Mouse (Mus musculus) ES-E14 (cell line): ENCODE results near the gene Tcaim.

Experiments used
- CHD2 ChIP-seq: IDR thresholded peaks from 2 replicates; pipeline ENCODE4 v1.6.1; 2014; ENCODE audit warnings: mild to moderate bottlenecking, low read depth, low read length, inconsistent platforms
- HCFC1 ChIP-seq: IDR thresholded peaks from 2 replicates; pipeline ENCODE4 v1.6.1; 2012; ENCODE audit warnings: low read length, inconsistent platforms, borderline replicate concordance; ENCODE audit not compliant: insufficient read depth
- MAFK ChIP-seq: IDR thresholded peaks from 2 replicates; pipeline ENCODE4 v1.6.1; 2014; ENCODE audit warnings: mild to moderate bottlenecking, low read depth, low read length, inconsistent platforms; ENCODE audit not compliant: insufficient read depth
- ZC3H11A ChIP-seq: IDR thresholded peaks from 2 replicates; pipeline ENCODE4 v1.6.1; 2012; ENCODE audit warnings: low read depth, mild to moderate bottlenecking, inconsistent platforms, low read length, borderline replicate concordance
- ZNF384 ChIP-seq: IDR thresholded peaks from 2 replicates; pipeline ENCODE4 v1.6.1; 2012; ENCODE audit warnings: low read depth, low read length, inconsistent platforms

DNA sequence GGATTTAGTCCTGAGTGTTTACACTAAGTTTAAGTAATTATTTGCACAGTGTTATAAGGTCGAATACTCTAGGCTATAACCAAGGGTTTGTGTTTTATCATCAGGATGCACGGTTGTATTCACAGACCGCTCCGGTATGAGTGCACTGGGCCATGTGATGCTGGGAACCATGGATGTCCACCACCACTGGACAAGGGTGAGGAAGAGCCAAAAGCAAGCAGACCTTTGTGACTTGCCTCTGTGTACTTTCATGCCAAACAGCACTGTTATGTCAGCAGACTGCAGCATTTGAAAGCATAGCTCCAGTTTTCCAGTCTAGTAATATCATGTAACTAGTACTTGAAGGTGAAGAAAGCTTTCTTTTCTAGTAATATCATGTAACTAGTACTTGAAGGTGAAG, 21.4 kb downstream of the Tcaim start:
- TF ChIP-seq ZC3H11A: no peak
- no peak for TF ChIP-seq ZNF384
- no peak for TF ChIP-seq CHD2
- no peak for TF ChIP-seq HCFC1
- no peak for TF ChIP-seq MAFK
